Mouse (Mus musculus) limb, embryonic 15.5 days (tissue): ENCODE data around the gene Prorsd1. TPM values are rescaled to one million over a fixed set of nuclear protein-coding genes. Genes with fewer than 3 reads are reported as not detected.

Experiments used
- ATAC-seq: fragments of 200-750 bp; cut with Nextera tagmentation; 2 replicates; pipeline ENCODE4 v1.8.0; 2017; ENCODE audit warnings: low read depth, moderate TSS enrichment; ENCODE audit not compliant: insufficient number of reproducible peaks, low FRiP score, low TSS enrichment
- H3K27ac ChIP-seq: fragments of 300-500 bp; sonication (generic); 2 replicates; pipeline ENCODE4 v1.5.1; 2015; ENCODE audit warnings: moderate library complexity, mild to moderate bottlenecking, inconsistent platforms
- H3K27me3 ChIP-seq: fragments of 300-500 bp; sonication (generic); 2 replicates; pipeline ENCODE4 v1.6.1; 2015; ENCODE audit warnings: inconsistent platforms
- H3K36me3 ChIP-seq: fragments of 300-500 bp; sonication (generic); 2 replicates; pipeline ENCODE4 v1.6.1; 2015; ENCODE audit warnings: inconsistent platforms
- H3K4me1 ChIP-seq: fragments of 300-500 bp; sonication (generic); 2 replicates; pipeline ENCODE4 v1.6.1; 2015; ENCODE audit warnings: inconsistent platforms
- H3K4me2 ChIP-seq: fragments of 300-500 bp; sonication (generic); 2 replicates; pipeline ENCODE4 v1.6.1; 2015; ENCODE audit warnings: mild to moderate bottlenecking, inconsistent platforms
- H3K4me3 ChIP-seq: fragments of 300-500 bp; sonication (generic); 2 replicates; pipeline ENCODE4 v1.5.1; 2015; ENCODE audit warnings: mild to moderate bottlenecking, inconsistent platforms
- H3K9ac ChIP-seq: fragments of 300-500 bp; sonication (generic); 2 replicates; pipeline ENCODE4 v1.6.1; 2015; ENCODE audit warnings: inconsistent platforms
- H3K9me3 ChIP-seq: fragments of 300-500 bp; sonication (generic); 2 replicates; pipeline ENCODE4 v1.6.1; 2016; ENCODE audit warnings: inconsistent platforms
- polyA plus RNA-seq: library from polyadenylated mRNA; unstranded; fragments of >200 nt; fragmentation: Nextera tagmentation; extraction: Ambion mirVana; gene quantifications from 2 replicates; pipeline ENCODE4 v1.2.1, GENCODE M21; 2015

The Prorsd1 gene
- polyA plus RNA-seq, 1 experiment from 2014 or later = 31.8 TPM

- Histone ChIP-seq H3K27ac (no peak overlapping the region), H3K4me3 (no peak overlapping the region), H3K27me3 (no peaks in the 10 kb centered on the region), H3K4me1 (no peaks in the 10 kb centered on the region), H3K4me2 (no peak overlapping the region), H3K9me3 (no peaks in the 10 kb centered on the region), H3K36me3 (peaks cover 15% of the 10 kb centered on the region), H3K9ac (no peak overlapping the region)
- no peak for ATAC-seq
Observed at GRCm38 (mm10) chr11:29474676-29475075, 40.2 kb downstream of the Prorsd1 start.

Other genes starting within 250 kb of the Prorsd1 start
- gene Ccdc88a, start 141.4 kb downstream of the Prorsd1 start, polyA plus RNA-seq = 34.5 and 42.9 TPM in 2 replicates
- 36.2 and 37.9 TPM in 2 replicates for gene Mtif2, start 11.4 kb upstream of the Prorsd1 start, polyA plus RNA-seq
- gene Clhc1, start 32.9 kb upstream of the Prorsd1 start, polyA plus RNA-seq = 0.17 and 0.41 TPM in 2 replicates
- 921 and 1,161 TPM in 2 replicates for gene Rps27a, start 33.1 kb upstream of the Prorsd1 start, polyA plus RNA-seq
- gene Rtn4, start 177.9 kb upstream of the Prorsd1 start, polyA plus RNA-seq = 72.1 and 94.2 TPM in 2 replicates